Mouse (Mus musculus): ENCODE results near the gene Trim46. TPM values are rescaled to one million over a fixed set of nuclear protein-coding genes. Genes with fewer than 3 reads are reported as not detected.

Gene Trim46
- total RNA-seq, 1 experiment = 3.1 TPM

- Histone ChIP-seq H3K9me3 (ENCODE audit: control insufficient read depth, insufficient read depth, low read depth, low read length) (no peaks in the 10 kb centered on the region), H3K27ac (ENCODE audit: insufficient read depth, low read depth, low read length, poor library complexity, severe bottlenecking) (no peak overlapping the region), H3K36me3 (ENCODE audit: control insufficient read depth, insufficient read depth, low read length, poor library complexity, severe bottlenecking) (no peaks in the 10 kb centered on the region), H3K9ac (ENCODE audit: insufficient read depth, low read depth, low read length, poor library complexity, severe bottlenecking) (peak overlapping the region; percentile 1; the same call in 1 of the 2 replicates), H3K4me3 (ENCODE audit: insufficient read depth in 1 of 2, low read depth in 1 of 2, low read length in 2 of 2, poor library complexity in 1 of 2, severe bottlenecking in 1 of 2) (peak overlapping the region in 1 of 2 experiments; percentile 7; a peak in 1 of 4 replicates), H3K4me1 (ENCODE audit: control insufficient read depth in 2 of 2, insufficient read depth in 2 of 2, low read length in 2 of 2, poor library complexity in 1 of 2) (peaks cover 5 to 23% of the 10 kb centered on the region in 2 experiments; a peak in 3 of 4 replicates)
- TF ChIP-seq ZC3H11A (IDR thresholded peaks at IDR 0.05; ENCODE audit: borderline replicate concordance, low read depth, low read length) (no peak), CHD2 (IDR thresholded peaks at IDR 0.05; ENCODE audit: low read depth, low read length) (no peak), MAFK (IDR thresholded peaks at IDR 0.05; ENCODE audit: insufficient read depth, low read depth, low read length) (no peak), HCFC1 (IDR thresholded peaks at IDR 0.05; ENCODE audit: borderline replicate concordance, insufficient read depth, low read length) (no peak), ZNF384 (IDR thresholded peaks at IDR 0.05; ENCODE audit: low read depth, low read length) (no peak)
- in situ Hi-C loops (cut with MboI; ENCODE audit: low sequenced_read_pairs in 2 of 2, unreplicated experiment in 2 of 2) = no loop called here
- no peak for DNase-seq (ENCODE audit: low read depth, low spot score)
Observed at GRCm38 (mm10) chr3:89188478-89188875, 57.6 kb downstream of the Trim46 start.

- Histone ChIP-seq H3K4me3 (ENCODE audit: insufficient read depth in 1 of 2, low read depth in 1 of 2, low read length in 2 of 2, poor library complexity in 1 of 2, severe bottlenecking in 1 of 2) (peak overlapping the region; percentile 0 to 54; a peak in 2 of 4 replicates), H3K36me3 (ENCODE audit: control insufficient read depth, insufficient read depth, low read length, poor library complexity, severe bottlenecking) (no peaks in the 10 kb centered on the region), H3K9ac (ENCODE audit: insufficient read depth, low read depth, low read length, poor library complexity, severe bottlenecking) (0 out of 2 replicates have a peak overlapping the region, but pooled peaks have one; percentile 60), H3K27ac (ENCODE audit: insufficient read depth, low read depth, low read length, poor library complexity, severe bottlenecking) (no peak overlapping the region), H3K9me3 (ENCODE audit: control insufficient read depth, insufficient read depth, low read depth, low read length) (no peaks in the 10 kb centered on the region), H3K4me1 (ENCODE audit: control insufficient read depth in 2 of 2, insufficient read depth in 2 of 2, low read length in 2 of 2, poor library complexity in 1 of 2) (peaks cover 5 to 23% of the 10 kb centered on the region in 2 experiments; a peak in 3 of 4 replicates)
- DNase-seq (ENCODE audit: low read depth, low spot score) = no peak
- TF ChIP-seq HCFC1 (IDR thresholded peaks at IDR 0.05; ENCODE audit: borderline replicate concordance, insufficient read depth, low read length) (no peak), MAFK (IDR thresholded peaks at IDR 0.05; ENCODE audit: insufficient read depth, low read depth, low read length) (no peak), ZNF384 (IDR thresholded peaks at IDR 0.05; ENCODE audit: low read depth, low read length) (no peak), CHD2 (IDR thresholded peaks at IDR 0.05; ENCODE audit: low read depth, low read length) (no peak), ZC3H11A (IDR thresholded peaks at IDR 0.05; ENCODE audit: borderline replicate concordance, low read depth, low read length) (no peak)
- in situ Hi-C loops (cut with MboI; ENCODE audit: low sequenced_read_pairs in 2 of 2, unreplicated experiment in 2 of 2) = no loop called here
Observed at GRCm38 (mm10) chr3:89187690-89188477, 58.2 kb downstream of the Trim46 start.

DNA sequence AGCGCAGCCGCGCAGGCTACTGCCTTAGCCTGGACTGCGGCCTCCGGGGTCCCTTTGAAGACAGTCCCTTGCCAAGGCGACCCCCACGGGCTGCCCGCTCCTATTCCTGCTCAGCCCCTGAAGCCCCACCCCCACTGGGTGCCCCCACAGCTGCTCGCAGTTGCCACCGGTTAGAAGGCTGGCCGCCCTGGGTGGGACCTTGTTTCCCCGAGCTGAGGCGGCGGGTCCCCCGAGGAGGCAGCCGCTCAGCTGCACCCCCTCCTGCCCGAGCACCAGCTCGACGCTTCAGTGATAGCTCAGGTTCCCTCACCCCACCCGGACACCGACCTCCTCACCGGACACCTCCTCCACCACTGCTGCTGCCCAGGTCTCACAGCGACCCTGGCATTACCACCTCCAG, 58.9 kb downstream of the Trim46 start:
- H3K36me3 ChIP-seq (ENCODE audit: control insufficient read depth, insufficient read depth, low read length, poor library complexity, severe bottlenecking) = no peaks in the 10 kb centered on the region; the same call in 1 of the 2 replicates
- no peak overlapping the region for H3K27ac ChIP-seq (ENCODE audit: insufficient read depth, low read depth, low read length, poor library complexity, severe bottlenecking)
- peak overlapping the region; percentile 54 to 58; a peak in 3 of 4 replicates for H3K4me3 ChIP-seq (ENCODE audit: insufficient read depth in 1 of 2, low read depth in 1 of 2, low read length in 2 of 2, poor library complexity in 1 of 2, severe bottlenecking in 1 of 2)
- in situ Hi-C loops (cut with MboI; ENCODE audit: low sequenced_read_pairs in 2 of 2, unreplicated experiment in 2 of 2) = no loop called here
- no peaks in the 10 kb centered on the region for H3K9me3 ChIP-seq (ENCODE audit: control insufficient read depth, insufficient read depth, low read depth, low read length)
- H3K4me1 ChIP-seq (ENCODE audit: control insufficient read depth in 2 of 2, insufficient read depth in 2 of 2, low read length in 2 of 2, poor library complexity in 1 of 2) = peaks cover 5 to 23% of the 10 kb centered on the region in 2 experiments; a peak in 3 of 4 replicates
- DNase-seq (ENCODE audit: low read depth, low spot score) = no peak
- TF ChIP-seq MAFK (IDR thresholded peaks at IDR 0.05; ENCODE audit: insufficient read depth, low read depth, low read length) (no peak), HCFC1 (IDR thresholded peaks at IDR 0.05; ENCODE audit: borderline replicate concordance, insufficient read depth, low read length) (no peak), ZC3H11A (IDR thresholded peaks at IDR 0.05; ENCODE audit: borderline replicate concordance, low read depth, low read length) (no peak), ZNF384 (IDR thresholded peaks at IDR 0.05; ENCODE audit: low read depth, low read length) (no peak), CHD2 (IDR thresholded peaks at IDR 0.05; ENCODE audit: low read depth, low read length) (no peak)
- H3K9ac ChIP-seq (ENCODE audit: insufficient read depth, low read depth, low read length, poor library complexity, severe bottlenecking) = peak overlapping the region; percentile 60

Other genes with a start within 250 kb of the Trim46 start
- gene Rusc1, start 153.0 kb downstream of the Trim46 start, total RNA-seq (2012; rRNA removed) = 13.3 and 14.6 TPM in 2 replicates
- gene Gm43738, start 145.2 kb downstream of the Trim46 start, total RNA-seq (2012; rRNA removed) = 0.26 TPM in 1 of 2 replicates, not detected in the other
- 181 and 184 TPM in 2 replicates for gene Fdps, start 144.3 kb downstream of the Trim46 start, total RNA-seq (2012; rRNA removed)
- gene Pklr, start 110.2 kb downstream of the Trim46 start, total RNA-seq (2012; rRNA removed) = 0.85 and 0.90 TPM in 2 replicates
- 4.0 and 6.0 TPM in 2 replicates for gene Hcn3, start 86.1 kb downstream of the Trim46 start, total RNA-seq (2012; rRNA removed)
- gene Clk2, start 81.5 kb downstream of the Trim46 start, total RNA-seq (2012; rRNA removed) = 42.0 and 60.1 TPM in 2 replicates
- 83.2 and 102 TPM in 2 replicates for gene Scamp3, start 68.8 kb downstream of the Trim46 start, total RNA-seq (2012; rRNA removed)
- 8.6 and 9.3 TPM in 2 replicates for gene Fam189b, start 63.2 kb downstream of the Trim46 start, total RNA-seq (2012; rRNA removed)
- gene Gba, start 43.4 kb downstream of the Trim46 start, total RNA-seq (2012; rRNA removed) = 69.3 and 89.7 TPM in 2 replicates
- 36.9 and 46.9 TPM in 2 replicates for gene Thbs3, start 31.1 kb downstream of the Trim46 start, total RNA-seq (2012; rRNA removed)
- gene Mtx1, start 19.2 kb downstream of the Trim46 start, total RNA-seq (2012; rRNA removed) = 234 and 251 TPM in 2 replicates
- gene Muc1, start 17.3 kb downstream of the Trim46 start, total RNA-seq (2012; rRNA removed) = 3.0 and 3.9 TPM in 2 replicates
- gene Krtcap2, start 343 bp downstream of the Trim46 start, total RNA-seq (2012; rRNA removed) = 113 and 134 TPM in 2 replicates
- 207 and 297 TPM in 2 replicates for gene Dpm3, start 13.0 kb upstream of the Trim46 start, total RNA-seq (2012; rRNA removed)
- gene Slc50a1, start 24.3 kb upstream of the Trim46 start, total RNA-seq (2012; rRNA removed) = 17.0 and 27.0 TPM in 2 replicates
- 2.1 and 9.5 TPM in 2 replicates for gene Efna1, start 34.8 kb upstream of the Trim46 start, total RNA-seq (2012; rRNA removed)
- gene Efna3, start 76.7 kb upstream of the Trim46 start, total RNA-seq (2012; rRNA removed) = 7.5 and 12.5 TPM in 2 replicates
- gene Efna4, start 91.7 kb upstream of the Trim46 start, total RNA-seq (2012; rRNA removed) = 24.0 and 41.9 TPM in 2 replicates
- gene Adam15, start 103.7 kb upstream of the Trim46 start, total RNA-seq (2012; rRNA removed) = 56.3 and 59.1 TPM in 2 replicates
- gene Dcst2, start 115.7 kb upstream of the Trim46 start, total RNA-seq (2012; rRNA removed) = not detected in 2 replicates
- gene Dcst1, start 118.9 kb upstream of the Trim46 start, total RNA-seq (2012; rRNA removed) = 0.09 and 0.16 TPM in 2 replicates
- gene Zbtb7b, start 148.5 kb upstream of the Trim46 start, total RNA-seq (2012; rRNA removed) = 11.8 and 13.0 TPM in 2 replicates
- not detected in 2 replicates for gene Lenep, start 156.5 kb upstream of the Trim46 start, total RNA-seq (2012; rRNA removed)
- gene Flad1, start 165.6 kb upstream of the Trim46 start, total RNA-seq (2012; rRNA removed) = 20.3 and 20.9 TPM in 2 replicates
- gene Cks1b, start 172.1 kb upstream of the Trim46 start, total RNA-seq (2012; rRNA removed) = 162 and 190 TPM in 2 replicates
- gene Shc1, start 172.1 kb upstream of the Trim46 start, total RNA-seq (2012; rRNA removed) = 66.9 and 72.0 TPM in 2 replicates
- gene Pygo2, start 183.9 kb upstream of the Trim46 start, total RNA-seq (2012; rRNA removed) = 39.2 and 50.3 TPM in 2 replicates
- gene Pbxip1, start 190.4 kb upstream of the Trim46 start, total RNA-seq (2012; rRNA removed) = 19.3 and 20.8 TPM in 2 replicates
- gene Pmvk, start 208.2 kb upstream of the Trim46 start, total RNA-seq (2012; rRNA removed) = 35.0 and 38.6 TPM in 2 replicates

Measured in ES-E14 (cell line).